Mouse (Mus musculus): ENCODE data around the gene Mrpl38. TPM values are rescaled to one million over a fixed set of nuclear protein-coding genes. Genes with fewer than 3 reads are reported as not detected.
"Not testable (repeated sequence)": the region's sequence is repeated elsewhere in the genome, so short reads cannot be mapped to it uniquely, and the experiment has no call there.

The Mrpl38 gene
- polyA plus RNA-seq, 1 experiment from 2014 or later, result 44.1 TPM

DNA sequence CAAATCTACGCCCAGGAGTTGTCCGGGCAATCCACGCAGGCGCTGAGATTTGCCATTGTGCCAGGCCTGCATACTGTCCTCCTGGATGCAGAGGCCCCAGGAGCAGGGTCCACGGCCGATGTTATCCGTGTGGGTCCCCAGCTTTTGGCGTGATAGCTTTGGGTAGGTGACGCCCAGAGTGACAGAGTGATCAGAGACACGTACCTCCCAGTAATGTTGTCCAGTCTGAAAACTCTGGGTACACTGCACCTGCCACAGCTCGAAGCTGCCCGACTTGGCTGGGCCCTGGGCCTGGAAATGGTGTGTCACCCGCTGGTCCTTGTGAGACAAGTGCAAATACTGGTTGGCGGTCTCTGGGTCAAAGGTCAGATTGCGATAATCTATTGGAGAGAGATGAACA lies 12.4 kb downstream of the Mrpl38 start:
- ATAC-seq (no peak), DNase-seq (ENCODE audit: low spot score) (no peak)
- H3K4me2 ChIP-seq (replicated peaks; ENCODE audit: low read depth, low read length), result no peak overlapping the region
- no peaks in the 10 kb centered on the region for H3K27me3 ChIP-seq (replicated peaks; ENCODE audit: insufficient read depth, low read length)
- no peaks in the 10 kb centered on the region for H3K9me3 ChIP-seq (ENCODE audit: low read length)
- 94% methylated on average over 15 of the region's 15 CpGs for WGBS
- H3K27ac ChIP-seq (ENCODE audit: low read length), result no peak overlapping the region
- H3K4me1 ChIP-seq (ENCODE audit: insufficient read depth, low read depth, low read length), result peaks cover 15% of the 10 kb centered on the region
- TF ChIP-seq CTCF (IDR thresholded peaks at IDR 0.05), result no peak
- TF ChIP-seq EP300 (IDR thresholded peaks at IDR 0.05), result no peak
- H3K36me3 ChIP-seq (ENCODE audit: insufficient read depth, low read length), result 0 out of 2 replicates have a peak, but pooled peaks cover 5% of the 10 kb centered on the region
- H3K4me3 ChIP-seq (ENCODE audit: low read depth, low read length), result no peak overlapping the region
- H3K9ac ChIP-seq (replicated peaks; ENCODE audit: low read depth), result no peak overlapping the region

DNA sequence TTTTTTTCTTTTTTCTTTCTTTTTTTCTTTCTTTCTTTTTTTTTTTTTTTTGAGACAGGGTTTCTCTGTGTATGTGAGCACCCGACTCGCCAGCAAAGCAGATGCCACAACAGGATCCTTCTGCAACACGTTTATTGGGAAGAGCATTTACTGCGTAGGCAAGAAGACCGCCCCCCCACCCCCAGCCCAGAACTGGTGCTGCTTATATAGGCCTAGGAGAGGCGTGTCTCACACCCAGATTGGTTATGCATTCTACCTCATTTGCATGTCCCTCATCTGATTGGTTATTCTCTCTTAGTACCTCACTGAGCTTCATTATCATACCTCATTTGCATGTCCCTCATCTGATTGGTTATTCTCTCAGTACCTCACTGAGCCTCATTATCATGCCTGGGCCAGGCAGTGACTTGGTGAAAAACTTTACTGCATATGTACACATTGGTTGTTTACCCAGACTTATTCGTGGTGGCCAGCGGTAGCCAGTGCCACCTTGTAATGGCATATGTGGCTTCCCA lies 16.9 kb downstream of the Mrpl38 start:
- H3K27me3 ChIP-seq (replicated peaks; ENCODE audit: insufficient read depth, low read length); H3K36me3 ChIP-seq (ENCODE audit: insufficient read depth, low read length); H3K9ac ChIP-seq (replicated peaks; ENCODE audit: low read depth); DNase-seq (ENCODE audit: low spot score); H3K9me3 ChIP-seq (ENCODE audit: low read length); ATAC-seq; H3K4me3 ChIP-seq (ENCODE audit: low read depth, low read length); H3K27ac ChIP-seq (ENCODE audit: low read length); H3K4me1 ChIP-seq (ENCODE audit: insufficient read depth, low read depth, low read length); H3K4me2 ChIP-seq (replicated peaks; ENCODE audit: low read depth, low read length): not testable (repeated sequence)
- 91% methylated on average over 8 of the region's 8 CpGs for WGBS

DNA sequence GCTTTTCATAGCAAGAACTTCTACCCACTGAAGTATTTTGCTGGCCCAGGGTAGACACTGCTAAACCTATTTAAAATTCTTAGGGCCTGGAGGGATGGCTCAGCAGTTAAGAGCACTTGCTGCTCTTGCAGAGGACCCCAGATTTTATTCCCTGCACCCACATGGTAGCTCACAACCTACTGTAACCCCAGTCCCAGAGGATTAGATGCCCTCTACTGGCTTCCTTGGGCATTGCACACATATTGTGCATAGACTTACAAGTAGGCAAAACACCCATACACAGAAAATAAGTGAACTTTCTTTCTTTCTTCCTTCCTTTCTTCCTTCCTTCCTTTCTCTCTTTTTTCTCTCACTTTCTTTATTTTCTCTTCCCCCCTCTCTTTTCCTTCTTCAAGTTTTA lies 20.8 kb downstream of the Mrpl38 start:
- no peaks in the 10 kb centered on the region for H3K27me3 ChIP-seq (replicated peaks; ENCODE audit: insufficient read depth, low read length)
- ATAC-seq, result no peak
- no peak overlapping the region for H3K27ac ChIP-seq (ENCODE audit: low read length)
- no peaks in the 10 kb centered on the region for H3K4me1 ChIP-seq (ENCODE audit: insufficient read depth, low read depth, low read length)
- H3K4me2 ChIP-seq (replicated peaks; ENCODE audit: low read depth, low read length), result no peak overlapping the region
- H3K4me3 ChIP-seq (ENCODE audit: low read depth, low read length), result no peak overlapping the region
- TF ChIP-seq EP300 (IDR thresholded peaks at IDR 0.05) (no peak), CTCF (IDR thresholded peaks at IDR 0.05) (peak; percentile 48)
- no peak overlapping the region for H3K9ac ChIP-seq (replicated peaks; ENCODE audit: low read depth)
- DNase-seq (ENCODE audit: low spot score), result no peak
- no peaks in the 10 kb centered on the region for H3K36me3 ChIP-seq (ENCODE audit: insufficient read depth, low read length)
- no peaks in the 10 kb centered on the region for H3K9me3 ChIP-seq (ENCODE audit: low read length)

DNA sequence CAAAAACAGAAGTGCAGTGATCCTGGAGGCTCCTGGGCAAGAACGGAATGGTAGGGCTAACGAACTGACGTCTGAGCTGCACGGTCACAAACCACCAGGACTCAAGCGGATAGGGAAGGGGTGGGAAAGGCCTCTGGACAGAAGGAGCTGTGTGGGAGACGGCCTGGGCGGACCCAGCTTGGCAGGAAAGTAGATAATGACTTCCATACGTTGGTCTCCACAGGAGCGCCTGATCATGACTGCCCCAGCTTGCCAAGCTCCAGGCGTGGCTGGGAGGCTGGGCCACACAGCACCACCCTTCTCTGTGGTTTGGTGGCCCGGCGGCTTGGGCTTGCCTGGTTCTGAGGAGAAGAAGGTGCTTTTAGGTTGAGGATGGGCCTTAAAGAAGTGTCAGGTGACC lies 21.4 kb downstream of the Mrpl38 start:
- ATAC-seq (no peak), DNase-seq (ENCODE audit: low spot score) (no peak)
- no peak for TF ChIP-seq CTCF (IDR thresholded peaks at IDR 0.05)
- Histone ChIP-seq H3K4me3 (ENCODE audit: low read depth, low read length) (no peak overlapping the region), H3K27me3 (replicated peaks; ENCODE audit: insufficient read depth, low read length) (no peaks in the 10 kb centered on the region), H3K9ac (replicated peaks; ENCODE audit: low read depth) (no peak overlapping the region), H3K36me3 (ENCODE audit: insufficient read depth, low read length) (no peaks in the 10 kb centered on the region), H3K9me3 (ENCODE audit: low read length) (no peaks in the 10 kb centered on the region), H3K27ac (ENCODE audit: low read length) (no peak overlapping the region), H3K4me1 (ENCODE audit: insufficient read depth, low read depth, low read length) (no peaks in the 10 kb centered on the region), H3K4me2 (replicated peaks; ENCODE audit: low read depth, low read length) (no peak overlapping the region)
- 77% methylated on average over 12 of the region's 12 CpGs for WGBS

DNA sequence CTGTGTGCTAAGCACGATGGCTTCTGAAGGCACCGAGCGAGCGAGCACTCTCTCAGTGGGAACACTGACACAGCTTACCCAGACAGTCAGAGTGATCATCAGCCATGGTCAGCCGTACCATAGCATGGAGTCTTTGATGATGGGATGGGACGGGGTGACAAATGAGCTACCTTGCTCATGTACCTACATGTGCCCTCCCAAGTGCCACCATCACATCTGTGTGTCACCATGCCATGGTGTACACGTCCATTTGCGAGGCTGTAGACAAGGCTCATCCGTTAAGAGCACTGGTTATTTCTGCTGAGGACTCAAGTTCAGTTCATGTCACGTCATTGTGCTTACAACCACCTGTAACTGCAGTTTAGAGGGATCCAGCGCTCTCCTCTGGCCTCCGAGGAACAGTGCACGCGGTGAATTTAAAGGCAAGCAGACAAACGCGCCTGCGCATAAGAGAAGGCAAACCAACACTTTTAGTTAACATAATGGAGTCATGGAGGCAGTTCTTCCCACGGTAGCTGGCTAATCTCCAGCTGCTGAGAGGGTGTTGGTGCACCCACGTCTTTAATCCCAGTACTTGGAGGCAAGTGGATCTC lies 27.0 kb downstream of the Mrpl38 start:
- H3K36me3 ChIP-seq (ENCODE audit: insufficient read depth, low read length), result no peaks in the 10 kb centered on the region
- H3K27ac ChIP-seq (ENCODE audit: low read length), result no peak overlapping the region
- ATAC-seq (no peak), DNase-seq (ENCODE audit: low spot score) (no peak)
- no peak overlapping the region for H3K9ac ChIP-seq (replicated peaks; ENCODE audit: low read depth)
- H3K9me3 ChIP-seq (ENCODE audit: low read length), result no peaks in the 10 kb centered on the region
- H3K4me2 ChIP-seq (replicated peaks; ENCODE audit: low read depth, low read length), result no peak overlapping the region
- 87% methylated on average over 19 of the region's 19 CpGs for WGBS
- H3K27me3 ChIP-seq (replicated peaks; ENCODE audit: insufficient read depth, low read length), result 0 out of 2 replicates have a peak, but pooled peaks cover 10% of the 10 kb centered on the region
- peaks cover 12% of the 10 kb centered on the region; the same call in 1 of the 2 replicates for H3K4me1 ChIP-seq (ENCODE audit: insufficient read depth, low read depth, low read length)
- no peak overlapping the region for H3K4me3 ChIP-seq (ENCODE audit: low read depth, low read length)
- TF ChIP-seq CTCF (IDR thresholded peaks at IDR 0.05), result no peak

DNA sequence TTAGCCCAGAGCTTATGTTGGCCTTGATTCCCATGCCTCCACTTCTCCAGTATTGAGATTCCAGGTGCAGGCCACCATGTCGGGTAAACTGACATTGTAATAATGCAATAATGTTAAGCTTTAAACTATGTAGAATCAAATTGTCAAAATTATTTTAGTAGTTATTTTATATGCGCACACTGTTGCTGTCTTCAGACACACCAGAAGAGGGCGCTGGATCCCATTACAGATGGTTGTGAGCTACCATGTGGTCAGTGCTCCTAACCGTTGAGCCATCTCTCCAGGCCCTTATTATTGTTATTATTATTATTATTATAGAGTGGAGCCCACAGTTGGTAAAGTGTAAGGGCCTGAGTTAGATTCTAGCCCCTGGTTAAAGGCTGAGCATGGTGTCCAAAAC lies 27.6 kb downstream of the Mrpl38 start:
- Histone ChIP-seq H3K9me3 (ENCODE audit: low read length) (no peaks in the 10 kb centered on the region), H3K4me2 (replicated peaks; ENCODE audit: low read depth, low read length) (no peak overlapping the region), H3K36me3 (ENCODE audit: insufficient read depth, low read length) (0 out of 2 replicates have a peak, but pooled peaks cover 3% of the 10 kb centered on the region), H3K27ac (ENCODE audit: low read length) (0 out of 2 replicates have a peak overlapping the region, but pooled peaks have one; percentile 58), H3K4me1 (ENCODE audit: insufficient read depth, low read depth, low read length) (peaks cover 12% of the 10 kb centered on the region; the same call in 1 of the 2 replicates), H3K27me3 (replicated peaks; ENCODE audit: insufficient read depth, low read length) (0 out of 2 replicates have a peak, but pooled peaks cover 10% of the 10 kb centered on the region), H3K4me3 (ENCODE audit: low read depth, low read length) (no peak overlapping the region), H3K9ac (replicated peaks; ENCODE audit: low read depth) (no peak overlapping the region)
- DNase-seq (ENCODE audit: low spot score) (no peak), ATAC-seq (no peak)
- TF ChIP-seq CTCF (IDR thresholded peaks at IDR 0.05), result peak; percentile 23; the same call in 1 of the 2 replicates
- TF ChIP-seq EP300 (IDR thresholded peaks at IDR 0.05), result no peak
- WGBS, result 83% methylated on average over 4 of the region's 4 CpGs
